Mouse (Mus musculus): ENCODE data around the gene Diras2. TPM values are rescaled to one million over a fixed set of nuclear protein-coding genes. Genes with fewer than 3 reads are reported as not detected.

Diras2 gene
- polyA plus RNA-seq (2014; fragmentation: Nextera tagmentation; extraction: Ambion mirVana), result 3.9 and 5.7 TPM in 2 replicates

GRCm38 (mm10) chr13:52531121-52531520, at the start of gene Diras2:
Gene Diras2 (minus strand): TSS chr13:52531279.
- no peaks in the 10 kb centered on the region for H3K36me3 ChIP-seq (ENCODE audit: control insufficient read depth, insufficient read depth, low read length)
- peak within 1 kb of the TSS; percentile 68 for H3K9ac ChIP-seq (replicated peaks; ENCODE audit: low read length)
- H3K27me3 ChIP-seq (ENCODE audit: control insufficient read depth, insufficient read depth, low read length), result 0 out of 2 replicates have a peak, but pooled peaks cover 6% of the 10 kb centered on the region
- ATAC-seq (ENCODE audit: low FRiP score, low TSS enrichment) (no peak), DNase-seq (no peak)
- peak within 1 kb of the TSS; percentile 79 for H3K4me2 ChIP-seq (ENCODE audit: low read length)
- WGBS, result 58% methylated on average over 9 of the region's 9 CpGs
- H3K27ac ChIP-seq (replicated peaks; ENCODE audit: low read depth, low read length), result peak within 1 kb of the TSS; percentile 76
- peak within 1 kb of the TSS; percentile 50 for H3K4me3 ChIP-seq (replicated peaks; ENCODE audit: low read depth, low read length)
- H3K4me1 ChIP-seq (ENCODE audit: control insufficient read depth, insufficient read depth, low read length), result 0 out of 2 replicates have a peak, but pooled peaks cover 5% of the 10 kb centered on the region
- no peaks in the 10 kb centered on the region for H3K9me3 ChIP-seq (ENCODE audit: control insufficient read depth, low read length)

- no peak overlapping the region for H3K27ac ChIP-seq (replicated peaks; ENCODE audit: low read depth, low read length)
- WGBS, result 75% methylated on average over 2 of the region's 2 CpGs
- no peaks in the 10 kb centered on the region for H3K36me3 ChIP-seq (ENCODE audit: control insufficient read depth, insufficient read depth, low read length)
- no peak overlapping the region for H3K9ac ChIP-seq (replicated peaks; ENCODE audit: low read length)
- peaks cover 15% of the 10 kb centered on the region for H3K27me3 ChIP-seq (ENCODE audit: control insufficient read depth, insufficient read depth, low read length)
- no peak overlapping the region for H3K4me3 ChIP-seq (replicated peaks; ENCODE audit: low read depth, low read length)
- ATAC-seq (ENCODE audit: low FRiP score, low TSS enrichment), result no peak
- no peaks in the 10 kb centered on the region for H3K9me3 ChIP-seq (ENCODE audit: control insufficient read depth, low read length)
- 0 out of 2 replicates have a peak, but pooled peaks cover 7% of the 10 kb centered on the region for H3K4me1 ChIP-seq (ENCODE audit: control insufficient read depth, insufficient read depth, low read length)
- no peak for DNase-seq
- no peak overlapping the region for H3K4me2 ChIP-seq (ENCODE audit: low read length)
Measured at GRCm38 (mm10) chr13:52578776-52579175, 47.7 kb upstream of the Diras2 start.

GRCm38 (mm10) chr13:52577939-52578338, 46.9 kb upstream of the Diras2 start:
- Histone ChIP-seq H3K27me3 (ENCODE audit: control insufficient read depth, insufficient read depth, low read length) (peaks cover 8% of the 10 kb centered on the region; the same call in 1 of the 2 replicates), H3K4me3 (replicated peaks; ENCODE audit: low read depth, low read length) (no peak overlapping the region), H3K27ac (replicated peaks; ENCODE audit: low read depth, low read length) (no peak overlapping the region), H3K4me1 (ENCODE audit: control insufficient read depth, insufficient read depth, low read length) (0 out of 2 replicates have a peak, but pooled peaks cover 1% of the 10 kb centered on the region), H3K36me3 (ENCODE audit: control insufficient read depth, insufficient read depth, low read length) (no peaks in the 10 kb centered on the region), H3K4me2 (ENCODE audit: low read length) (no peak overlapping the region), H3K9ac (replicated peaks; ENCODE audit: low read length) (no peak overlapping the region), H3K9me3 (ENCODE audit: control insufficient read depth, low read length) (no peaks in the 10 kb centered on the region)
- ATAC-seq (ENCODE audit: low FRiP score, low TSS enrichment), result no peak
- no peak for DNase-seq
- WGBS, result 20% methylated on average over 4 of the region's 4 CpGs

GRCm38 (mm10) chr13:52577326-52577920, 46.3 kb upstream of the Diras2 start:
- H3K27me3 ChIP-seq (ENCODE audit: control insufficient read depth, insufficient read depth, low read length), result peaks cover 3% of the 10 kb centered on the region; the same call in 1 of the 2 replicates
- DNase-seq, result no peak
- no peaks in the 10 kb centered on the region for H3K9me3 ChIP-seq (ENCODE audit: control insufficient read depth, low read length)
- WGBS, result 74% methylated on average over 3 of the region's 3 CpGs
- no peak overlapping the region for H3K4me3 ChIP-seq (replicated peaks; ENCODE audit: low read depth, low read length)
- no peak overlapping the region for H3K9ac ChIP-seq (replicated peaks; ENCODE audit: low read length)
- no peak overlapping the region for H3K4me2 ChIP-seq (ENCODE audit: low read length)
- ATAC-seq (ENCODE audit: low FRiP score, low TSS enrichment), result no peak
- no peaks in the 10 kb centered on the region for H3K36me3 ChIP-seq (ENCODE audit: control insufficient read depth, insufficient read depth, low read length)
- no peaks in the 10 kb centered on the region for H3K4me1 ChIP-seq (ENCODE audit: control insufficient read depth, insufficient read depth, low read length)
- no peak overlapping the region for H3K27ac ChIP-seq (replicated peaks; ENCODE audit: low read depth, low read length)

GRCm38 (mm10) chr13:52576841-52577240, 45.8 kb upstream of the Diras2 start:
- Histone ChIP-seq H3K27me3 (ENCODE audit: control insufficient read depth, insufficient read depth, low read length) (no peaks in the 10 kb centered on the region; the same call in 1 of the 2 replicates), H3K4me3 (replicated peaks; ENCODE audit: low read depth, low read length) (no peak overlapping the region), H3K4me2 (ENCODE audit: low read length) (no peak overlapping the region), H3K9me3 (ENCODE audit: control insufficient read depth, low read length) (no peaks in the 10 kb centered on the region), H3K27ac (replicated peaks; ENCODE audit: low read depth, low read length) (no peak overlapping the region), H3K36me3 (ENCODE audit: control insufficient read depth, insufficient read depth, low read length) (no peaks in the 10 kb centered on the region), H3K9ac (replicated peaks; ENCODE audit: low read length) (no peak overlapping the region), H3K4me1 (ENCODE audit: control insufficient read depth, insufficient read depth, low read length) (no peaks in the 10 kb centered on the region)
- WGBS, result 50% methylated on average over 10 of the region's 10 CpGs
- DNase-seq (no peak), ATAC-seq (ENCODE audit: low FRiP score, low TSS enrichment) (no peak)

GRCm38 (mm10) chr13:52576021-52576614, 45.0 kb upstream of the Diras2 start:
- Histone ChIP-seq H3K4me2 (ENCODE audit: low read length) (no peak overlapping the region), H3K4me1 (ENCODE audit: control insufficient read depth, insufficient read depth, low read length) (no peaks in the 10 kb centered on the region), H3K9ac (replicated peaks; ENCODE audit: low read length) (no peak overlapping the region), H3K4me3 (replicated peaks; ENCODE audit: low read depth, low read length) (no peak overlapping the region), H3K9me3 (ENCODE audit: control insufficient read depth, low read length) (no peaks in the 10 kb centered on the region), H3K27ac (replicated peaks; ENCODE audit: low read depth, low read length) (no peak overlapping the region), H3K36me3 (ENCODE audit: control insufficient read depth, insufficient read depth, low read length) (no peaks in the 10 kb centered on the region), H3K27me3 (ENCODE audit: control insufficient read depth, insufficient read depth, low read length) (no peaks in the 10 kb centered on the region; the same call in 1 of the 2 replicates)
- DNase-seq (no peak), ATAC-seq (ENCODE audit: low FRiP score, low TSS enrichment) (no peak)
- 71% methylated on average over 7 of the region's 7 CpGs for WGBS

GRCm38 (mm10) chr13:52575483-52575882, 44.4 kb upstream of the Diras2 start:
- Histone ChIP-seq H3K27me3 (ENCODE audit: control insufficient read depth, insufficient read depth, low read length) (no peaks in the 10 kb centered on the region), H3K4me2 (ENCODE audit: low read length) (no peak overlapping the region), H3K4me3 (replicated peaks; ENCODE audit: low read depth, low read length) (no peak overlapping the region), H3K36me3 (ENCODE audit: control insufficient read depth, insufficient read depth, low read length) (no peaks in the 10 kb centered on the region), H3K27ac (replicated peaks; ENCODE audit: low read depth, low read length) (no peak overlapping the region), H3K9ac (replicated peaks; ENCODE audit: low read length) (no peak overlapping the region), H3K9me3 (ENCODE audit: control insufficient read depth, low read length) (no peaks in the 10 kb centered on the region), H3K4me1 (ENCODE audit: control insufficient read depth, insufficient read depth, low read length) (no peaks in the 10 kb centered on the region)
- ATAC-seq (ENCODE audit: low FRiP score, low TSS enrichment), result no peak
- 83% methylated on average over 6 of the region's 6 CpGs for WGBS
- no peak for DNase-seq

- H3K27me3 ChIP-seq (ENCODE audit: control insufficient read depth, insufficient read depth, low read length), result no peaks in the 10 kb centered on the region
- H3K9ac ChIP-seq (replicated peaks; ENCODE audit: low read length), result no peak overlapping the region
- H3K36me3 ChIP-seq (ENCODE audit: control insufficient read depth, insufficient read depth, low read length), result no peaks in the 10 kb centered on the region
- no peak for DNase-seq
- ATAC-seq (ENCODE audit: low FRiP score, low TSS enrichment), result no peak
- no peak overlapping the region for H3K27ac ChIP-seq (replicated peaks; ENCODE audit: low read depth, low read length)
- no peak overlapping the region for H3K4me2 ChIP-seq (ENCODE audit: low read length)
- H3K9me3 ChIP-seq (ENCODE audit: control insufficient read depth, low read length), result no peaks in the 10 kb centered on the region
- no peak overlapping the region for H3K4me3 ChIP-seq (replicated peaks; ENCODE audit: low read depth, low read length)
- no peaks in the 10 kb centered on the region for H3K4me1 ChIP-seq (ENCODE audit: control insufficient read depth, insufficient read depth, low read length)
- WGBS, result 93% methylated on average over 2 of the region's 2 CpGs
Measured at GRCm38 (mm10) chr13:52574311-52574710, 43.2 kb upstream of the Diras2 start.

Measured in midbrain, embryonic 14.5 days (tissue).